Mouse (Mus musculus) embryonic fibroblast, embryonic 13.5 days (primary cell): ENCODE data around the gene Selenot.
"Not testable (repeated sequence)": the region's sequence is repeated elsewhere in the genome, so short reads cannot be mapped to it uniquely, and the experiment has no call there.

ENCODE experiments used
- CTCF ChIP-seq: IDR thresholded peaks from 2 replicates; pipeline ENCODE4 v1.5.1; 2011; ENCODE audit warnings: mild to moderate bottlenecking, control low read depth, low read length, moderate library complexity, borderline replicate concordance; ENCODE audit not compliant: insufficient read depth
- POLR2A ChIP-seq: IDR thresholded peaks from 2 replicates; pipeline ENCODE4 v1.6.1; 2011; ENCODE audit warnings: low read depth, mild to moderate bottlenecking, control low read depth, low read length, moderate library complexity

DNA sequence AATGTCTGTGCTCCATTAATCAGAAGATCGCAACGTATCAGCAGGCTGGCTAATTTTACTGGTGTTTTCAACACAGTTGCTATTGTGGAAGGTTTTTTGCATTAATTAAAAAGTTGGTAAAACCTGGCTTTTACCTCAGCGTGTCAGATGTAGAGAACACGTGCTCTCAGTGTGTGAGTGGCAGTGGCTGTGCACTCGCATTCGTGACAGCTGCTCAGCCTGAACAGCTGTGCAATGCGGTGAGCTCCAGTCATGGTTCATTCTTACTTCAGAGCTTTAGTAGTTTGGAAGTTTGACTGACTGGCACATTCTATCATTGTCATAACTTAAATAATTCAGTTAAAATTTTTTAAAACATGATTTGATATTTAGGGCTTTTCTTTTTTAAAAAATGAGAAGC, 16.2 kb downstream of the Selenot start:
- TF ChIP-seq POLR2A, CTCF: not testable (repeated sequence)
